Mouse (Mus musculus) gastrocnemius, postnatal 25 days (tissue): ENCODE results near the gene 2510039O18Rik. TPM values are rescaled to one million over a fixed set of nuclear protein-coding genes. Genes with fewer than 3 reads are reported as not detected.
A peak's percentile ranks its signal among the peaks of the same experiment; 100 is the strongest.

Experiments
- DNase-seq: peaks from one replicate; pipeline ENCODE4 v3.0.0; 2022
- total RNA-seq, 2 experiments: library from RNA; stranded (reverse); gene quantifications; 1 replicate in 1 of 2; 2 replicates in 1 of 2; pipeline ENCODE4 v1.2.3; 2021

2510039O18Rik gene
- total RNA-seq, 2 experiments from 2014 or later, result 19.1 to 20.0 TPM

GRCm38 (mm10) chr4:147936331-147936954 lies 4.3 kb upstream of the 2510039O18Rik start, which contains the start of gene Plod1:
Gene Plod1 (minus strand): TSS chr4:147936767.
- peak; percentile 89 for DNase-seq

GRCm38 (mm10) chr4:147937021-147937420 lies 3.7 kb upstream of the 2510039O18Rik start:
- DNase-seq, result no peak

GRCm38 (mm10) chr4:147937486-147937885 lies 3.2 kb upstream of the 2510039O18Rik start:
- DNase-seq, result no peak

GRCm38 (mm10) chr4:147938148-147939096 lies 2.3 kb upstream of the 2510039O18Rik start:
- peak; percentile 77 for DNase-seq

GRCm38 (mm10) chr4:147940111-147940510 lies 584 bp upstream of the 2510039O18Rik start:
- no peak for DNase-seq

- no peak for DNase-seq
Measured at GRCm38 (mm10) chr4:147941045-147942020, 638 bp downstream of the 2510039O18Rik start.

- no peak for DNase-seq
Measured at GRCm38 (mm10) chr4:147943005-147943404, 2.3 kb downstream of the 2510039O18Rik start.

- no peak for DNase-seq
Measured at GRCm38 (mm10) chr4:147947511-147947910, 6.8 kb downstream of the 2510039O18Rik start.

- DNase-seq, result peak; percentile 3
Measured at GRCm38 (mm10) chr4:147953590-147953989, 12.9 kb downstream of the 2510039O18Rik start.

GRCm38 (mm10) chr4:147957141-147957540 lies 16.4 kb downstream of the 2510039O18Rik start:
- peak; percentile 2 for DNase-seq

GRCm38 (mm10) chr4:147959881-147960831 lies 19.5 kb downstream of the 2510039O18Rik start:
- DNase-seq, result no peak

GRCm38 (mm10) chr4:147962781-147963180 lies 22.1 kb downstream of the 2510039O18Rik start:
- no peak for DNase-seq

GRCm38 (mm10) chr4:147963623-147964022 lies 22.9 kb downstream of the 2510039O18Rik start:
- DNase-seq, result no peak

GRCm38 (mm10) chr4:147965712-147966111 lies 25.0 kb downstream of the 2510039O18Rik start:
- peak; percentile 3 for DNase-seq

- no peak for DNase-seq
Measured at GRCm38 (mm10) chr4:147968816-147969215, 28.1 kb downstream of the 2510039O18Rik start.

- DNase-seq, result no peak
Measured at GRCm38 (mm10) chr4:147969337-147969736, 28.6 kb downstream of the 2510039O18Rik start.

- no peak for DNase-seq
Measured at GRCm38 (mm10) chr4:147976237-147976636, 35.5 kb downstream of the 2510039O18Rik start.

- DNase-seq, result no peak
Measured at GRCm38 (mm10) chr4:147977726-147978125, 37.0 kb downstream of the 2510039O18Rik start.

GRCm38 (mm10) chr4:147978391-147978790 lies 37.7 kb downstream of the 2510039O18Rik start:
- DNase-seq, result no peak

GRCm38 (mm10) chr4:147979441-147979860 lies 38.8 kb downstream of the 2510039O18Rik start:
- no peak for DNase-seq
